Mouse (Mus musculus) megakaryocyte, embryonic 14.5 days (primary cell): Measurements from ENCODE around the gene Nrxn2. TPM values are rescaled to one million over a fixed set of nuclear protein-coding genes. Genes with fewer than 3 reads are reported as not detected.

Experiments used
- H3K27me3 ChIP-seq: replicated peaks from 2 replicates; pipeline ENCODE3; 2012; ENCODE audit warnings: inconsistent platforms
- H3K36me3 ChIP-seq: replicated peaks from 2 replicates; pipeline ENCODE3; 2012; ENCODE audit warnings: low read length, inconsistent platforms, mixed read lengths
- H3K4me1 ChIP-seq: 2 replicates; pipeline ENCODE4 v1.6.1; 2012; ENCODE audit warnings: inconsistent platforms
- H3K4me3 ChIP-seq: replicated peaks from 2 replicates; pipeline ENCODE3; 2012; ENCODE audit warnings: moderate library complexity, mild to moderate bottlenecking, inconsistent platforms
- H3K9me3 ChIP-seq: 2 replicates; pipeline ENCODE4 v1.6.1; 2012; ENCODE audit warnings: inconsistent platforms
- FLI1 ChIP-seq: IDR thresholded peaks from 2 replicates; pipeline ENCODE4 v1.6.1; 2012; ENCODE audit warnings: low read length, inconsistent platforms, mixed read lengths
- GATA1 ChIP-seq: IDR thresholded peaks from 3 replicates; pipeline ENCODE4 v1.6.1; 2012; ENCODE audit warnings: mixed read lengths, low read length, inconsistent platforms, borderline replicate concordance
- polyA plus RNA-seq: library from polyadenylated mRNA; stranded (reverse); fragments of >175 nt; gene quantifications from 2 replicates; pipeline ENCODE4 v1.2.3, GENCODE M21; 2012; ENCODE audit warnings: low replicate concordance; ENCODE audit not compliant: insufficient read depth

Gene Nrxn2
- polyA plus RNA-seq, 1 experiment: 0.62 TPM

GRCm38 (mm10) chr19:6449841-6450240 is 31.3 kb downstream of the Nrxn2 start:
- Histone ChIP-seq H3K27me3 (peaks cover 85% of the 10 kb centered on the region), H3K4me3 (no peak overlapping the region), H3K4me1 (peaks cover 28% of the 10 kb centered on the region), H3K9me3 (no peaks in the 10 kb centered on the region), H3K36me3 (no peaks in the 10 kb centered on the region)
- no peak for TF ChIP-seq FLI1
- no peak for TF ChIP-seq GATA1

GRCm38 (mm10) chr19:6452030-6452494 is 33.5 kb downstream of the Nrxn2 start:
- peaks cover 28% of the 10 kb centered on the region for H3K4me1 ChIP-seq
- TF ChIP-seq FLI1 (no peak), GATA1 (no peak)
- H3K9me3 ChIP-seq: no peaks in the 10 kb centered on the region
- H3K27me3 ChIP-seq: peaks cover 84% of the 10 kb centered on the region
- no peaks in the 10 kb centered on the region for H3K36me3 ChIP-seq
- no peak overlapping the region for H3K4me3 ChIP-seq

GRCm38 (mm10) chr19:6452672-6453310 is 34.3 kb downstream of the Nrxn2 start:
- H3K36me3 ChIP-seq: no peaks in the 10 kb centered on the region
- TF ChIP-seq FLI1 (no peak), GATA1 (no peak)
- H3K4me3 ChIP-seq: no peak overlapping the region
- H3K4me1 ChIP-seq: peaks cover 27% of the 10 kb centered on the region
- H3K27me3 ChIP-seq: peaks cover 83% of the 10 kb centered on the region
- no peaks in the 10 kb centered on the region for H3K9me3 ChIP-seq

- TF ChIP-seq GATA1: no peak
- H3K4me1 ChIP-seq: peaks cover 21% of the 10 kb centered on the region
- no peaks in the 10 kb centered on the region for H3K9me3 ChIP-seq
- H3K36me3 ChIP-seq: no peaks in the 10 kb centered on the region
- H3K27me3 ChIP-seq: peaks cover 85% of the 10 kb centered on the region
- no peak overlapping the region for H3K4me3 ChIP-seq
These were observed 34.8 kb downstream of the Nrxn2 start for GRCm38 (mm10) chr19:6453349-6453748.

GRCm38 (mm10) chr19:6454041-6454720 is 35.6 kb downstream of the Nrxn2 start:
- H3K36me3 ChIP-seq: no peaks in the 10 kb centered on the region
- no peaks in the 10 kb centered on the region for H3K9me3 ChIP-seq
- H3K4me1 ChIP-seq: peaks cover 13% of the 10 kb centered on the region
- no peak overlapping the region for H3K4me3 ChIP-seq
- TF ChIP-seq FLI1 (no peak), GATA1 (no peak)
- peaks cover 79% of the 10 kb centered on the region for H3K27me3 ChIP-seq

- TF ChIP-seq GATA1 (no peak), FLI1 (no peak)
- Histone ChIP-seq H3K9me3 (no peaks in the 10 kb centered on the region), H3K27me3 (peaks cover 73% of the 10 kb centered on the region), H3K4me3 (no peak overlapping the region), H3K36me3 (no peaks in the 10 kb centered on the region), H3K4me1 (peaks cover 1% of the 10 kb centered on the region; the same call in 1 of the 2 replicates)
These were observed 41.0 kb downstream of the Nrxn2 start for GRCm38 (mm10) chr19:6459504-6459903.

- H3K9me3 ChIP-seq: peaks cover 10% of the 10 kb centered on the region
- peaks cover 5% of the 10 kb centered on the region; the same call in 1 of the 2 replicates for H3K4me1 ChIP-seq
- H3K4me3 ChIP-seq: no peak overlapping the region
- no peak for TF ChIP-seq GATA1
- no peak for TF ChIP-seq FLI1
- no peaks in the 10 kb centered on the region for H3K36me3 ChIP-seq
- peaks cover 62% of the 10 kb centered on the region for H3K27me3 ChIP-seq
These were observed 44.3 kb downstream of the Nrxn2 start for GRCm38 (mm10) chr19:6462841-6463240.

- no peaks in the 10 kb centered on the region for H3K36me3 ChIP-seq
- no peak overlapping the region for H3K4me3 ChIP-seq
- H3K27me3 ChIP-seq: peaks cover 64% of the 10 kb centered on the region
- peaks cover 20% of the 10 kb centered on the region for H3K4me1 ChIP-seq
- peaks cover 11% of the 10 kb centered on the region for H3K9me3 ChIP-seq
- no peak for TF ChIP-seq FLI1
- no peak for TF ChIP-seq GATA1
These were observed 46.0 kb downstream of the Nrxn2 start for GRCm38 (mm10) chr19:6464306-6465071.

- Histone ChIP-seq H3K36me3 (no peaks in the 10 kb centered on the region), H3K27me3 (peaks cover 65% of the 10 kb centered on the region), H3K4me3 (no peak overlapping the region), H3K9me3 (peaks cover 11% of the 10 kb centered on the region), H3K4me1 (peaks cover 20% of the 10 kb centered on the region)
- TF ChIP-seq FLI1 (no peak), GATA1 (no peak)
These were observed 46.6 kb downstream of the Nrxn2 start for GRCm38 (mm10) chr19:6465090-6465489.
